ENCODE assay signal across 8 mouse cellular contexts in genomic region chr8:46953472-46953871, GRCm38 (mm10). TPM values are rescaled to one million over a fixed set of nuclear protein-coding genes. Genes with fewer than 3 reads are reported as not detected.
DNase-seq lines count a peak whose midpoint lies in the region; ATAC-seq and TF ChIP-seq lines count a peak whose summit lies in the region.

No protein-coding gene starts in this region.

- H3K36me3 ChIP-seq in kidney, adult 2 months (ENCODE audit: control insufficient read depth, insufficient read depth, low read length): no peaks in the 10 kb centered on the region
- no peaks in the 10 kb centered on the region for H3K36me3 ChIP-seq in kidney, embryonic 14.5 days (ENCODE audit: control insufficient read depth, insufficient read depth, low read length)
- H3K36me3 ChIP-seq in forebrain, embryonic 15.5 days: no peaks in the 10 kb centered on the region
- H3K36me3 ChIP-seq in intestine, embryonic 15.5 days: no peaks in the 10 kb centered on the region
- no peaks in the 10 kb centered on the region for H3K36me3 ChIP-seq in liver, embryonic 11.5 days (ENCODE audit: control insufficient read depth, insufficient read depth, low read length)
- H3K36me3 ChIP-seq in neural tube, embryonic 12.5 days: no peaks in the 10 kb centered on the region
- H3K36me3 ChIP-seq in splenic B cell, adult 2 months (ENCODE audit: control insufficient read depth, insufficient read depth, low read length, poor library complexity, severe bottlenecking): no peaks in the 10 kb centered on the region

- 0 out of 2 replicates have a peak, but pooled peaks have one; percentile 23 for TF ChIP-seq CTCF in kidney, adult 2 months (conservative IDR thresholded peaks at IDR 0.05; ENCODE audit: insufficient read depth, insufficient read length, low read depth, low read length)

- no peak overlapping the region for H3K27ac ChIP-seq in kidney, adult 2 months (ENCODE audit: insufficient read depth, low read depth, low read length)
- no peak overlapping the region for H3K27ac ChIP-seq in kidney, embryonic 14.5 days (ENCODE audit: low read depth, low read length)
- no peak overlapping the region for H3K27ac ChIP-seq in forebrain, embryonic 15.5 days (replicated peaks)
- H3K27ac ChIP-seq in intestine, embryonic 15.5 days: no peak overlapping the region
- no peak overlapping the region for H3K27ac ChIP-seq in liver, embryonic 11.5 days (ENCODE audit: low read depth, low read length)
- H3K27ac ChIP-seq in neural tube, embryonic 12.5 days: no peak overlapping the region

- 15% methylated on average over 7 of the region's 7 CpGs for WGBS in kidney, adult 2 months
- 18% methylated on average over 7 of the region's 7 CpGs for WGBS in kidney, embryonic 14.5 days
- 19% methylated on average over 7 of the region's 7 CpGs for WGBS in forebrain, embryonic 15.5 days
- 21% methylated on average over 7 of the region's 7 CpGs for WGBS in intestine, embryonic 15.5 days
- WGBS in liver, embryonic 11.5 days: 18% methylated on average over 7 of the region's 7 CpGs
- WGBS in neural tube, embryonic 12.5 days: 19% methylated on average over 7 of the region's 7 CpGs

- no peak overlapping the region for H3K4me2 ChIP-seq in kidney, embryonic 14.5 days (replicated peaks; ENCODE audit: low read depth, low read length)
- H3K4me2 ChIP-seq in forebrain, embryonic 15.5 days (replicated peaks): no peak overlapping the region
- no peak overlapping the region for H3K4me2 ChIP-seq in intestine, embryonic 15.5 days (replicated peaks)
- no peak overlapping the region for H3K4me2 ChIP-seq in liver, embryonic 11.5 days
- no peak overlapping the region for H3K4me2 ChIP-seq in neural tube, embryonic 12.5 days (replicated peaks)

- no peak overlapping the region for H3K9ac ChIP-seq in kidney, embryonic 14.5 days (ENCODE audit: low read depth, low read length)
- H3K9ac ChIP-seq in forebrain, embryonic 15.5 days (replicated peaks): no peak overlapping the region
- H3K9ac ChIP-seq in intestine, embryonic 15.5 days: no peak overlapping the region
- no peak overlapping the region for H3K9ac ChIP-seq in liver, embryonic 11.5 days (ENCODE audit: low read depth, low read length)
- H3K9ac ChIP-seq in neural tube, embryonic 12.5 days: no peak overlapping the region

- peak; percentile 70 for DNase-seq in kidney, adult 2 months
- DNase-seq in c-Kit-positive CD71-positive TER-119-positive erythroid progenitor cells, embryonic 14.5 days (ENCODE audit: low spot score): peak; percentile 66
- DNase-seq in liver, embryonic 11.5 days (ENCODE audit: low spot score): peak; percentile 59
- peak; percentile 89 for DNase-seq in splenic B cell, adult 2 months (ENCODE audit: low read depth, low spot score)

- TF ChIP-seq POLR2A in kidney, adult 2 months (IDR thresholded peaks at IDR 0.05; ENCODE audit: low read depth, low read length): no peak

- H3K9me3 ChIP-seq in kidney, embryonic 14.5 days (ENCODE audit: control insufficient read depth, low read length): no peaks in the 10 kb centered on the region
- no peaks in the 10 kb centered on the region for H3K9me3 ChIP-seq in forebrain, embryonic 15.5 days
- H3K9me3 ChIP-seq in intestine, embryonic 15.5 days: no peaks in the 10 kb centered on the region
- no peaks in the 10 kb centered on the region for H3K9me3 ChIP-seq in liver, embryonic 11.5 days (ENCODE audit: control insufficient read depth, low read length)
- no peaks in the 10 kb centered on the region for H3K9me3 ChIP-seq in neural tube, embryonic 12.5 days

- H3K4me3 ChIP-seq in kidney, adult 2 months (ENCODE audit: insufficient read depth, low read depth, low read length): no peak overlapping the region
- no peak overlapping the region for H3K4me3 ChIP-seq in kidney, embryonic 14.5 days (ENCODE audit: low read length)
- H3K4me3 ChIP-seq in forebrain, embryonic 15.5 days: no peak overlapping the region
- no peak overlapping the region for H3K4me3 ChIP-seq in intestine, embryonic 15.5 days (replicated peaks)
- H3K4me3 ChIP-seq in liver, embryonic 11.5 days (ENCODE audit: low read depth, low read length): no peak overlapping the region
- no peak overlapping the region for H3K4me3 ChIP-seq in neural tube, embryonic 12.5 days

- peaks cover 2% of the 10 kb centered on the region; the same call in 1 of the 2 replicates for H3K4me1 ChIP-seq in kidney, adult 2 months (ENCODE audit: control insufficient read depth, insufficient read depth, low read length)
- H3K4me1 ChIP-seq in kidney, embryonic 14.5 days (ENCODE audit: control insufficient read depth, insufficient read depth, low read length): no peaks in the 10 kb centered on the region
- no peaks in the 10 kb centered on the region for H3K4me1 ChIP-seq in forebrain, embryonic 15.5 days
- H3K4me1 ChIP-seq in intestine, embryonic 15.5 days (replicated peaks): no peaks in the 10 kb centered on the region
- no peaks in the 10 kb centered on the region for H3K4me1 ChIP-seq in liver, embryonic 11.5 days (replicated peaks; ENCODE audit: control insufficient read depth, insufficient read depth, low read length)
- H3K4me1 ChIP-seq in neural tube, embryonic 12.5 days: no peaks in the 10 kb centered on the region

- no peak for ATAC-seq in kidney, embryonic 14.5 days (ENCODE audit: low FRiP score, low TSS enrichment)
- ATAC-seq in forebrain, embryonic 15.5 days (replicated peaks): peak; percentile 57; the same call in 1 of the 2 replicates
- 0 out of 2 replicates have a peak, but pooled peaks have one; percentile 34 for ATAC-seq in intestine, embryonic 15.5 days
- no peak for ATAC-seq in liver, embryonic 11.5 days (replicated peaks; ENCODE audit: low FRiP score)
- peak; percentile 48; the same call in 1 of the 2 replicates for ATAC-seq in neural tube, embryonic 12.5 days (ENCODE audit: low FRiP score, low read depth)

- H3K27me3 ChIP-seq in kidney, adult 2 months (replicated peaks; ENCODE audit: control insufficient read depth, insufficient read depth, low read length): no peaks in the 10 kb centered on the region
- H3K27me3 ChIP-seq in kidney, embryonic 14.5 days (ENCODE audit: control insufficient read depth, insufficient read depth, low read length): no peaks in the 10 kb centered on the region
- no peaks in the 10 kb centered on the region for H3K27me3 ChIP-seq in forebrain, embryonic 15.5 days
- no peaks in the 10 kb centered on the region for H3K27me3 ChIP-seq in intestine, embryonic 15.5 days (replicated peaks)
- H3K27me3 ChIP-seq in liver, embryonic 11.5 days (replicated peaks; ENCODE audit: control insufficient read depth, insufficient read depth, low read length): no peaks in the 10 kb centered on the region
- H3K27me3 ChIP-seq in neural tube, embryonic 12.5 days (replicated peaks): no peaks in the 10 kb centered on the region
- H3K27me3 ChIP-seq in splenic B cell, adult 2 months (ENCODE audit: control insufficient read depth, insufficient read depth, low read length, poor library complexity, severe bottlenecking): no peaks in the 10 kb centered on the region

RNA-seq across cellular contexts. Expression of gene Enpp6, which starts 33.2 kb away (rescaled TPM):
- polyA plus RNA-seq in kidney, adult 2 months (2012; rRNA removed): 185 and 205 TPM in 2 replicates
- polyA plus RNA-seq in kidney, embryonic 14.5 days (2014; fragmentation: Nextera tagmentation; extraction: Ambion mirVana): 0.57 and 1.5 TPM in 2 replicates
- polyA plus RNA-seq in forebrain, embryonic 15.5 days (2015; fragmentation: Nextera tagmentation; extraction: Ambion mirVana): 0.14 and 0.31 TPM in 2 replicates
- 0.16 and 0.62 TPM in 2 replicates for polyA plus RNA-seq in intestine, embryonic 15.5 days (2015; fragmentation: Nextera tagmentation; extraction: Ambion mirVana)
- 0.15 and 0.71 TPM in 2 replicates for polyA plus RNA-seq in liver, embryonic 11.5 days (2014; fragmentation: Nextera tagmentation; extraction: Ambion mirVana)
- polyA plus RNA-seq in neural tube, embryonic 12.5 days (2016; fragmentation: Nextera tagmentation; extraction: Ambion mirVana): 0.22 and 0.23 TPM in 2 replicates

Comparison
In these comparisons a context has a peak if more than half of its experiments do, and no peak if none do; other contexts are left out.
1. RNA of gene Enpp6, which starts 33.2 kb away (polyA plus RNA-seq): 185 to 205 TPM in kidney, adult 2 months; 0.57 to 1.5 TPM in kidney, embryonic 14.5 days, 0.22 to 0.23 TPM in neural tube, embryonic 12.5 days, 0.16 to 0.62 TPM in intestine, embryonic 15.5 days, 0.15 to 0.71 TPM in liver, embryonic 11.5 days and 0.14 to 0.31 TPM in forebrain, embryonic 15.5 days; every median in the first group is over 10 times any median in the second.
2. ATAC-seq: peak in forebrain, embryonic 15.5 days (single experiment), intestine, embryonic 15.5 days (single experiment) and neural tube, embryonic 12.5 days (single experiment); none in kidney, embryonic 14.5 days (single experiment) and liver, embryonic 11.5 days (single experiment).
3. Peak in every context shown above with its lines, with median percentiles within 50 percentile points of each other: DNase-seq.